Mouse (Mus musculus): ENCODE data around the gene Gm3604. TPM values are rescaled to one million over a fixed set of nuclear protein-coding genes. Genes with fewer than 3 reads are reported as not detected.
"Not testable (repeated sequence)": the region's sequence is repeated elsewhere in the genome, so short reads cannot be mapped to it uniquely, and the experiment has no call there.

Gm3604 gene
- polyA plus RNA-seq (2017; shearing (Covaris generic)) = 10 to 100 TPM in 1 of 3 experiments, 1 to 10 TPM in 2; 4.4 to 10.6 (median 6.9) TPM

DNA sequence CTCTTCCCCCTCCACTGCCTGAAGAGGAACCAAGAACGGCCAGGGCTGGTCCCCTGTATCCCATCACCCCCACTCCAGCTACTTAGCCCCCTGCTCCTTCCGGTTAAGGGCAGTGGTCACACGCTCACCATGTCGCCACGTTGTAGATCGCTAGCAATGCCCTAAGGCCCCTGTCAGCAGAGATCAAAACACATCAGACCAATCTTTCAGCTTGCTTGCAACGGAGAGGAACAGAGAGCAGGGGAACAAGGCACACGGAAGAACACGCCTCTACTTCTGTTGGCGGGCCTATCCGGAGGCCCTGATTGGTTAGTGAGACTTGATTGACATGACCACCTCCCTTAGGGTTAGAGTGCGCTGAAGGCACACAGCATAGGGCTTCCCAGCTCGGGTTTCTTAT, at the start of gene Gm3604:
Gm3604 (minus strand) TSS at position 226 of the 400 bp plus-strand sequence.
- ATAC-seq = peak; percentile 70

DNA sequence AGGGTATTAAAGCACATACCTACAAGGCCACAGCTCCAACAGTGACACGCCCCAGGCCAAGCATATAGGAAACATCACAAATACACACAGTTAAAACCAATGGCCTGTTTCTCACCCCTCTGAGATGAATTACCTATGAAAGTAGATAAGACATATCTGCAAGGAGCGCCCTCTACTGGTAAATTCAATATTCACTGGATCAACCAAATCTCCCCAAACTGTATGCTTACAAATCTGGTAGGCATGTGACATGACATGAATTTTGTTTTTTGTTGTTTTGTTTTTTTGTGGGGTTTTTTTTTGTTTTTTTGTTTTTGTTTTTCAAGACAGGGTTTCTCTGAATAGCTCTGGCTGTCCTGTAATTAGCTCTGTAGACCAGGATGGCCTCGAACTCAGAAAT, 16.2 kb upstream of the Gm3604 start:
- not testable (repeated sequence) for ATAC-seq

DNA sequence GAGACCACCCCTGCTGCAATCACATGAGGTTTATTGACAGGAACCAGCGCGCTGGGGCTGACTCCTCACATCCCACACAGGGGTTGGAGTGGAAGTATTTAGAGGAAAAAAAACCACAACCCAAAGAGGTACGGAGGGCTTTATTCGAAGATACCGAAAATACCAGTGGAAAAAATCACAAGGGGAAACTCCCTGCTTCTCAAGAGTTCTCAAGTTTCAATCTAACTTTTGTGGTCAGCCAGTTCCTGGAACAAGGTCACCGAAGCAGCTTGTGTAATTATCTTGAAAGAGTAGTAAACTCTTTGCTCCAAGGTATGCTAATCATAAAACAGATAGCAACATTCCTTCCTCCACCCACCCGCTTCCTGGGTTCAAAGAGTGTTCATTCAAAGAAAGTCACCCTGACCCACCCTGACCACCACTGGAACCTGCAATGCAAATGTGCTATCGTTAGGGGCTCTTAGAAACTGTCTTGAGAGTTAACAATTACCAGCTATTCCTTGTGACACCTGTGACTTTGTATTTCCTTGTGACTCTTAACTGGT, 7.2 kb upstream of the Gm3604 start:
- not testable (repeated sequence) for ATAC-seq

DNA sequence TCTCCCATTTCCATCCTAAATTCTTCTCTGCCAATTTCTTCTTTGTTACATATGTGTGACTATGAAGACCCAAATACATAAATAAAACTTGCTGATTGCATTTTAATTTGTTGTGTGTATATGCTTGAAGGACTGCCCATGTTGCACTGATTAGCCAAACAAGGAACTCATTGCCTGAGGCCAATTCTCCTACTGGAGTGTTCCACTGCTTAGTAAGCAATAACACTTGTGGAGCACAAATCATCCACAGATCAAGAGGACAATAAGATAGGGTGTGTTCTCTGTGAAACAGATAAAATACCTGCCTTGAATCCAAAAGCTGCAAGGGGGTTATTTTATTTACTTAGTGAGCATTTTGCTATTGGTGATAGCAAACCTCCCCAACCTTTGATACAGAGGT, 51.2 kb downstream of the Gm3604 start:
- no peak for ATAC-seq

DNA sequence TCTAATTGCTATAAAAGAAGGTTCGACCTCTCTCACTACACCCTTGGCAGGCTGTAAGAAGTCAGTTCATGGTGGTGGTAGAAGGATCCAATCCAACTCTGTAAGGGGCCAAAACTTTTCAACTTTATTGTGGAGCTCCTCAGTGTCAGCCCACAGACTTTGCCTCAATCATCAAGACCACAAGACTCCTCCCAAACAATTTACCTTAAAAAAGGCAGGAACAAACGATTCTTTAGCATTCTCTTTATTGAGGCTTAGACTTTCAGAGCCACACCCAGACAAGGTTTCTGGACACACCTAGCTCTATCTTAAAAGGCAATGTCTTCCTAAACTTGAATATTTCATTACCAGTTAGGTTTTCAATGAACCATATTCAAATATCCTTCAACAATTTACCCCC, 51.6 kb downstream of the Gm3604 start:
- no peak for ATAC-seq

Other genes with a start within 250 kb of the Gm3604 start
- gene Gm49359, start 83.7 kb upstream of the Gm3604 start, polyA plus RNA-seq (2017; shearing (Covaris generic)) = 10 to 100 TPM; 13.6 to 20.3 (median 17.8) TPM
- 1 to 10 TPM in 1 of 3 experiments, not detected in 2; 1.5 TPM for gene Zfp935, start 175.3 kb upstream of the Gm3604 start, polyA plus RNA-seq (2017; shearing (Covaris generic))
- 10 to 100 TPM; 11.0 to 12.3 (median 12.2) TPM for gene Zfp934, start 188.0 kb upstream of the Gm3604 start, polyA plus RNA-seq (2017; shearing (Covaris generic))
- 1 to 10 TPM; 1.4 to 6.6 (median 3.1) TPM for gene 6720489N17Rik, start 241.0 kb upstream of the Gm3604 start, polyA plus RNA-seq (2017; shearing (Covaris generic))